Mouse (Mus musculus): Measurements from ENCODE around the gene St7. TPM values are rescaled to one million over a fixed set of nuclear protein-coding genes. Genes with fewer than 3 reads are reported as not detected.

Gene St7
- total RNA-seq, 2 experiments from 2014 or later: 48.6 to 75.0 TPM

DNA sequence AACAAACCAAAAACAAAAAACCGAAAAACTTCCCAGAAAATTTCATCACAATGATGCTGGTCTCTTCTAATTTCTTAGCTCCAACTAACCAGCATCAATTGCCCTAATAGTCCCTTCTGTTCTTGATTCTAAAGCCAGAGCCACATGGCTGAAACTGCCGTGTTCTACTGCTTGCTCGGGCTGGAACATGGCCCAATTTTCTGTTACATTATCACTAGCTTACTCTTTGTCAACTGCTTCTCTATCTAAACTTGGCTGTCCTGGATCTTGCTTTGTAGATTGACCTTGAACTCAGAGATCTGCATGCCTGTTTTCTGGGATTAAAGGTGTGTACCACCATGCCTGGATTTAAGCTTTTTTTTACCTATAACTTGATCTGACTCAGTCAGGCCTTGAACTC is 13.2 kb downstream of the St7 start:
- ATAC-seq (replicated peaks; ENCODE audit: low FRiP score, poor library complexity, severe bottlenecking): no peak

DNA sequence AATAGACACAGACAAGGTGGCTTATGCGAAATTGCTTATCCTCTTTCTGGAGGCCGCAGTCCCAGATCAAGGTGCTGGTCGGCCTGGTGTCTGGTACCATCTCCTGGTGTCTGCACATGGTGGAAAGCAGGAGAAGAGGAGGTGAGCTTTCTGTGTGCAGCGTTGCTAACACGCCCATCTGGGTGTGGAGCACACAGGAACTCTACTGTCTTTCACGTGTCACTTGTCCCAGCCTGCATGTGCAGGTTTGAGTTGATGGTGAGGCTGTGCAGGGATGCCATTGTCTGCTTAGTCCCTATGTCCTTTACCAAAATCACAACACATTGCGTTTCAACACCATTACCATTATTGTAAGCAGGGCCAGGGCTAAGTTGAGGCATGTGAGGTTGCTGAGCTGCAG is 26.2 kb downstream of the St7 start:
- no peak for ATAC-seq (replicated peaks; ENCODE audit: low FRiP score, poor library complexity, severe bottlenecking)

DNA sequence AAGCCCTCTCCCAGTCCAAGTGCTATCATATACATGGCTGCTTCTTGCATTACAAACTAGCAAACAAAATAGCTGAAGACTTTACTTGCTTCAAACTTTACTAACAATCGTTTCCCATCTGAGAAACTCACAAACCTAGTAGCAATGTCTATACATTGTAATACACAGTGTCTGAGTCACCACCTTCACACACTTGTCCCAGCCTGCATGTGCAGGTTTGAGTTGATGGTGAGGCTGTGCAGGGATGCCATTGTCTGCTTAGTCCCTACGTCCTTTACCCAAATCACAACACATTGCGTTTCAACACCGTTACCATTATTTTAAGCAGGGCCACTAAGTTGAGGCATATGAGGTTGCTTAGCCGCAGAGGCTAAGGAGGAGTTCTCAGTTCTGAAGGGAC is 26.7 kb downstream of the St7 start:
- no peak for ATAC-seq (replicated peaks; ENCODE audit: low FRiP score, poor library complexity, severe bottlenecking)

DNA sequence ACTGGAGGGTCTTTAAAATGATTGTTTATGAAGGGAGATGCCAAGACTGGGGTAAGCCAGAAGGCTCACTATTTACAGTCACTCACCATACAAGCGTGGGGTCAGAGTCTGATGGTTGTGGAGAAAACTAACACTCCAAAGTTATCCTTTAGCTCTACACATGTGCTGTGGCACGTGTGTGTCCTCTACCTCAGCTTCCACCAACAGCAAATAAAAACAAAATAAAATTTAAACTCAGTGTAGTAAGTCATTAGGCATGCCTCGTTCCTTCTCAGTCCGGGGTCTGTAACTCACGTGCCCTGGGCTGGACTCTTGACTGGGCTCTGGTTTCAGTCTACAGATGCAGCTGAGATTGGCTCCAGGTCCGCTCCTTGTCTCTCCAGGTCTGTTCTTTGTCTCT is 27.3 kb downstream of the St7 start:
- no peak for ATAC-seq (replicated peaks; ENCODE audit: low FRiP score, poor library complexity, severe bottlenecking)

DNA sequence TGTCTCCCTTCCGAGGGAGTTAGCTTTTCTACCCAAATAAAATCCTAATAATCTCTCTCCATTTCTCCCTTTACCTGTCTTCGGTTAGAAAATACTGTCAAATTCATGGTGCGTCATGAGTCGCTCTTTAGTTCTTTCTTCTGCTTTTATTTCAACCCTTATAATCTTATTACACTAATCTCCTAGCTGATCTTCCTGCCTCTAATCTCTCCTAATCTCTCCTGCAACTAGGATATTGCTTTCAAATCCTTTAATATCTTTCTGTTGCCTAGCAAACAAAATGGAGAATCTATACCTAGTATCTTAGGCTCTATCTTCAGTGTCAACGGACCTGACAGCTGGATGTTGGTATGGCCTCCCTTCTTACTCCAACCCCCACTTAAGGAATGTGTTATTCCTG is 29.0 kb downstream of the St7 start:
- no peak for ATAC-seq (replicated peaks; ENCODE audit: low FRiP score, poor library complexity, severe bottlenecking)

DNA sequence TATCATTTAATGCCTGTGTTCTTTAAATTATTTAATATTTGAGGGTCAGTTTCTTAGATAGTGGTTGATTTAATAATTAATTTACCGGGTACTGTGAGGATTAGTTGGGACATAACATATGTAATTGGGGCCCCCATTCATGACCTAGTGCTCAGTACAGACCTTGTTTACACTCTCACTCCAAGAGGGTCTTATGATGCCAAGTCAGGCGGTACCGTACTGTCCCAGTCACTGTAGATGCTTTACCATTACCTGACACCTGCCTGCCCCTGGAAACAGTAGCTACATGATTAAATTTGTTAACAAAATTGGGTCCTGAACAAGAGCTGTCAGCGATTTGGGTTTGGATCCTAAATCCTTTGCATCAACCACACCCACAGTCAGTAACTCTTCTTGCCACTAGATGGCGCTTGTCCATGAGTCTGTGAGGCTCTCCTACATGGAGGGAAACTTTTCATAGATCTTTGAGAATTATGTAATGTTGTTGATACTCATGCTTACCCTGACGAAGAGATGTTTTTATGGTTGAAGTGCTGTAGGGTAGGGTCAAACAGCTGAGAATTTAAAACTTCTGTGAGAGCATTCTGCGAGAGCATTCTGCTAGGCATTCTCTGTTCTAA is 33.2 kb downstream of the St7 start:
- ATAC-seq (replicated peaks; ENCODE audit: low FRiP score, poor library complexity, severe bottlenecking): peak; percentile 87

DNA sequence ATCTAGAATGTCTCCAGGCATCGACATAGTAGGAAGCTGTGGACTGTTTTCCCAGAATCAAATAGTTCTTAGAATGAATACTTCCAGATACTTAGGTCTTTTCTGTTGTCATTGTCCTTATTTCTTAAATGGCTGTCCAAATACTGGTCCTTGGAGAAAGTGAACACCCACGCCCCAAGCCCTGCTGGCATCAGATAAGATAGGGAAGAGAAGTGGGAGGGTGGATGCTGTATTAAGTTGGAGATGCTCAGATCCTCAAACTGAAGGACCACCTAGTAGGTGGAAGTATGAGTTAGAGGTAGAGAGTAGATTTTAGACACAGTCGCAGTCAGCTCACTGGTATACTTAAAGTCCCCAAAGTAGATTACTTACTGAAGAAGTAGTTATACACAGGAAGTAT is 34.5 kb downstream of the St7 start:
- ATAC-seq (replicated peaks; ENCODE audit: low FRiP score, poor library complexity, severe bottlenecking): peak; percentile 52; the same call in 1 of the 2 replicates

DNA sequence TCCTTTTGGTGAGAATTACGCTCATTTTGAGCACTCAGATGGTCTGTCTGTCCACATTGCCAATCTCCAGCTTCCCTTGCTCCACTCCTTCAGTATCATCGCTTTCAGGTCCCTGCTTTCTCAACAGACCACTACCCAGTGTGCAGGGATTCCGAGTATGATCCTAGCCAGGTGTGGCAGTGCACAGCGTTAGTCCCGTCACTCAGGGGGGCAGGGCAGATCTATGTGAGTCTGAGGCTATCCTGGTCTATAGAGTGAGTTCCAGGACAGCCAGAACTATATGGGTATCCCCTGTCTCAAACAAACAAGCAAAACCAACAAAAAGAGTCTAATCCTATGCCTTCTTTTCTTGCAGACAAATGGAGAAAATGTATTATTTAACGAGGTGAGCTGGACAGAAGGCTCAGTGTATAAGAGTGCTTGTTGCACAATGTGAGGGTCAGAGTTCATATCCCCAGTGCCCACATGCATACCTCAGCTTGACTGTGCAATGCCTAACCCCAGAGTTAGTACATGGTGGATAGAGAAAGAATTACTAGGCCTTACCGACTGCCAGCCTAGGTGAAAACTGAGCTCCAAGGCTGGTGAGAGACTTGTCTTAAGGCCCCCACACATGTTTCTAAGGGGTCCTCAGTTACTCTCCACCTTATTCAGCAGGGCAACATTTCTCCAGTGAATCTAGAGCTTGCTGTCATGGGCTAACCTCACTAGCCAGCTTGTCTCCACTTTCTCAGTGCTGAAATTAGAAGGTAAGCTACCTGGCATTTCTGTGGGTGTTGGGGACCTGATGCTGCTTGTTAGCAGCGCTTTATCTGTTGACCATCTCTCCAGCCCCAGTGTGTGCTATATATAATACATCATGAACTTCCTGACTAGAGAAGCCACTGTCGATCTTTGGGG is 35.4 kb downstream of the St7 start:
- no peak for ATAC-seq (replicated peaks; ENCODE audit: low FRiP score, poor library complexity, severe bottlenecking)

DNA sequence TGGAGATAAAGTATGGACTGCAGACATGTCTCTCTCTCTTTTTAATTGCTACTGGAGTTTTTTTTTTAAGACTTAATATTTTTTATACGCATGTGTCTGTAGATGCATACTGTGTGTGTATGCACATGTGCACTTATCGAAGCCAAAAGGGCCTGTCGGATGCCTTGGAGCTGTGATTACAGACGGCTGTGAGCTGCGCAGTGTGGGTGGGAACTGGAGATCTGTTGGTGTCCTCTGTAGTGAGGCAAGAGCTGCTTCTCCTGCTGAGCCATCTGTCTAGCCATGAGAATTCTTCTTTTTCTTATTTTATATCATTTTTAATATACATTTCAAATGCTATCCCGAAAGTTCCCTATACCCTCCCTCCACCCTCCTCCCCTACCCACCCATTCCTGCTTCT is 37.4 kb downstream of the St7 start:
- no peak for ATAC-seq (replicated peaks; ENCODE audit: low FRiP score, poor library complexity, severe bottlenecking)

DNA sequence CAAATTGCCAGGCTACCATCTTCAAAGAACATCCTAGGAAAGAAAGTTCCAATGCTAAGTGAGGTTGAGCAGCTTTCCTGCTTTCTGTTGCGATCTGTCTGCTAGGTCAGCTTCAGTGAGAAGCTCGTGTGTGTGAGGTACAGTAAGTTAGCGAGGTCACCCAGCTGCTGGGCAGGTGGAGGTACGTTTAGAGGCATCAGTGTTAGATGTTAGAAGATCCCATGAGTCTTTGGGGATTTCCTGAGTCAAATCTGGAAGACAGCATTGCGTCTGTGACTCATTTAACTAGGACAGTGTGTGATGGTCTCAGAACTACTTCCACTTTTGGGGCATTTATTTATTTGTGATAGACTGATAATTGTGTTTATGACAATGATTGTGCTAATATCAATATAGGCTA is 39.0 kb downstream of the St7 start:
- no peak for ATAC-seq (replicated peaks; ENCODE audit: low FRiP score, poor library complexity, severe bottlenecking)

DNA sequence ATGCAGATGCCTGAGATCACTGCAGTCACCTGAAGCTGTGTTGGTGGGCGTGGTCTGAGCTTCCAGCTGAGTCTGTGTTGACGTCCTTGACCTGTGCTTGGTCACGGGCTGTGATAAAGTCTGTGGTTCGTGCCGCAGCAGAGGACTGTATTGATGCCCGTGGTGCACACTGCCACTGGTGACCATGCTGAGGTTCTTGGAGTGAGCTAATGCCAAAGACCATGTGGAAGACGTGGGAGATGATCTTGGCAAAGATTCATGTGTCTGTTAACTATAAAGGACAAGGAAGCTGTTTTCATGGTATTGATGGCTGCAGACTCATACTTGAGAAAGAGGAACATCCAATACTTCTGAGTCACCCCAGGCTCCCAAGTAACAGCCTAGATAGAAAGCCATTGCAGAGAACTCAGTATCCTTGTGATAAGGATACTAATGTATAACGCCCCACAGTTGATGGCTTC is 41.2 kb downstream of the St7 start:
- peak; percentile 89 for ATAC-seq (replicated peaks; ENCODE audit: low FRiP score, poor library complexity, severe bottlenecking)

DNA sequence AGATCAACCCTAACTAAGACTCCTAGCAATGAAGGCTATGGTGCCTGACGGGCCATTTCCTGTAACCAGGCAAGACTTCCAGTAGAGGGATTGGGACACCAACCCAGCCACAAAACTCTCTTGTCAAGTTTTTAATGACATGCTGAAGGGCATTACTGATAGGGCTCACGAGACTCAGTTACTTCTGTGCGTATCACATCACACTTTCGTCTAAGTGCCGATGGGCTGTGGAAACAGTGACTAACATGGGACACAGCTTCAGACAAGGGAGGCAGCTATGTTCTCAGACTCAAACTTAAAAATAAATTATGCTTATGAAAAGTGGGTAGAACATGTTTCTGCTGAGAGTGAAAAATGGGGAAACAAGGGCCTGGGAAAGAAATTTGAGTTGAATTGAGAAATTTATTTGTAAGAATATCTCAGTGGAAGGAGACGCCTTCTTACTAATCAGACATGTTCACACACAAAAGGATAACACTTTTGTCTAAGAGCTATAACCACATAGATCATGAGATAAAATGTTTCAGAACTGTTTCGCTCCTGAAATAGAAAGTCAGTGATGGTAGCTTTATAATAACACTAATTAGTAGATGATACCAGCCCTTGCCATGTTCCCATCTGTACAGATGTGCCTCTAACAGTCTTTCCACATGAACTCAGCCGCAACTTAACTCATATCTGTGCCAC is 44.7 kb downstream of the St7 start:
- ATAC-seq (replicated peaks; ENCODE audit: low FRiP score, poor library complexity, severe bottlenecking): no peak

DNA sequence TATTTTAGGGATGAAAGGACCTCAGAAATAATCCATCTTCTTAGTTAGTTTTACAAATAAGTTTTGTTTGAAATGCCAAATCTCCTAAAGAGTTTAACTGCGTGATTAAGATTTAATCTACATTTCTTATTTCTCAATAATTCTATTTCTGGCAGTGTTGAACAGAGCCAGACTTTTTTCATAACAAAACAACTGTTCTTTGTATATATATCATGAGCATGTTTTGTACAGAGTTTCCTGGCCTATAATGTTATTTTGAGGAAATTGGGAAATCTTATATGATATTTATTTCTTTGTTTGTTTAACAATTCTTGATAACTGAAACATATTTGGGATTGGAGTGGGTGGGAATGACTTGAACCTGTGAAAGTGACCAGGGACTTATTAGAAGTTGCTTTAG is 47.4 kb downstream of the St7 start:
- ATAC-seq (replicated peaks; ENCODE audit: low FRiP score, poor library complexity, severe bottlenecking): no peak

DNA sequence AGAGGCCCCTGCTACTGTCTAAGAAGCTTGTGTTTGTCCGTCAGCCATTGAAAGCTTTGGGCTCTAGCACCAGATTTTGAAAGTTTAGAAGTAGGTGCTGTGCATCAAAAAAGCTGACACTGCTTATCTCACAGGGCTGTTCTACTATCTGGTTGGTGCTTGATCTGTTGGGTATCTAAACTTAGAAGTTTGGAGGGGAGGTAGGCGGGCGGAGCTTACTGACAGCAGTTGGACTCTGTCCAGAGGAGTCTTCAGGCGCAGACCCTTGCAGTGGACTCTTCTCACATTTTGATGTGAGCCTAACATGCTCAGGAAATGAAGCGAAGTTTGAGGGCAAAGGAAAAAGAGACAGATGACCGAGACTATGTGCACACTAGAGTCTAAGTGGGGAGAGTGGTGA is 48.9 kb downstream of the St7 start:
- ATAC-seq (replicated peaks; ENCODE audit: low FRiP score, poor library complexity, severe bottlenecking): 0 out of 2 replicates have a peak, but pooled peaks have one; percentile 25

DNA sequence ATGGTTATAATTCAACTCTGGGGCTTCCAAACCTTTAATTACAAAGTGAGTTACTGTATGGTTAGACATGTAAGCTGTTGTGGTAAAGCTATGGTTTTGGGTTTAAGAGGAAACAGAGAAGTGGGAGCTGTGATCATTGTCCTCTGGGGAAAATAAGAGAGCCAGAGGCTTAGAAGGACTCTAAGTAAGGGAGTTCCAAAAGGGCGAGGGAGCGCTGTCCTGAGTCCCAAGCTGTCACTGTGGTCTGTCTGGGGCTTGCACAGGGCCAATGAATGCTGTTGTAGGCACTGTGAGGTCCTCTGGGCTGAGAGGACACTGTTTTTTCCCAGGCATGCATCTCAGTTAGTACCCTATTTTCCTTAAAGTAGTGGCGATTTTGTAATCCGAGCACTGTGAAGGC is 49.5 kb downstream of the St7 start:
- 0 out of 2 replicates have a peak, but pooled peaks have one; percentile 25 for ATAC-seq (replicated peaks; ENCODE audit: low FRiP score, poor library complexity, severe bottlenecking)

DNA sequence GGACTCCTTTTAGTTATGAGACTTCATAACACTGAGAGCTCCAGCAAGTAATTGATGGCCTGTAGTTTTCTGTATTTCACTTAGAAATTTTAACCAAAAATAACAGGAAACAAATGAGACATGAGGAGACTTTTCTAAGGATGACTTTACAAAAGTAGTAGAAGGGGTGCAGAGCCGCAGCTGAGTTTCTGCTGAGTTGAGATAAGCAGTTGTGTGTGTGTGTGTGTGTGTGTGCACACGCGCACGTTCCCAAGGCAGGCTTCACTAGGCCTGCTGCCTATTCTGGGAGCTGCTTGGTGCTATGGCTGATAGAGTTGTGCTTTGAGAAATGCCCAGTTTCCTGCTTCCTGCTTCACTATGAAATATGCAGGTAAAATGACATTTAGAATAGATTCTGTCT is 50.6 kb downstream of the St7 start:
- peak; percentile 97 for ATAC-seq (replicated peaks; ENCODE audit: low FRiP score, poor library complexity, severe bottlenecking)

DNA sequence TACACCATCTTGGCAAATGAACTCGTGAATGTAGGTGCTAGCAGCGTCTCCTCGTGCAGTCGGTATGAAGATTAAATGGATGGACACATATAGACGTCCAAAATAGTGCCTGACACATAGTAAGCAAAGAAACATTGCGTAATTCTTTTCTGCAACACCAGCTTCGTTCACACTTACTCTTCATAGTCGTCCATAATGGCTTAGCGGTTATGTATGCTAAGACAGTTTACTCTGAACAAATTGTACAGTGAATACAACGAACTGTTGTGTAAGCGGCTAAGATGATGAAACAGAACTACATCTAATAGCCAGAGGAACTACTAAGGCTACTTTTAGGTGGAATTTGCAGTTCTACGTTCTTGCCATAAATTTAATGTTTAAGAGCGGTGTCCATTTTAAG is 55.0 kb downstream of the St7 start:
- ATAC-seq (replicated peaks; ENCODE audit: low FRiP score, poor library complexity, severe bottlenecking): no peak

DNA sequence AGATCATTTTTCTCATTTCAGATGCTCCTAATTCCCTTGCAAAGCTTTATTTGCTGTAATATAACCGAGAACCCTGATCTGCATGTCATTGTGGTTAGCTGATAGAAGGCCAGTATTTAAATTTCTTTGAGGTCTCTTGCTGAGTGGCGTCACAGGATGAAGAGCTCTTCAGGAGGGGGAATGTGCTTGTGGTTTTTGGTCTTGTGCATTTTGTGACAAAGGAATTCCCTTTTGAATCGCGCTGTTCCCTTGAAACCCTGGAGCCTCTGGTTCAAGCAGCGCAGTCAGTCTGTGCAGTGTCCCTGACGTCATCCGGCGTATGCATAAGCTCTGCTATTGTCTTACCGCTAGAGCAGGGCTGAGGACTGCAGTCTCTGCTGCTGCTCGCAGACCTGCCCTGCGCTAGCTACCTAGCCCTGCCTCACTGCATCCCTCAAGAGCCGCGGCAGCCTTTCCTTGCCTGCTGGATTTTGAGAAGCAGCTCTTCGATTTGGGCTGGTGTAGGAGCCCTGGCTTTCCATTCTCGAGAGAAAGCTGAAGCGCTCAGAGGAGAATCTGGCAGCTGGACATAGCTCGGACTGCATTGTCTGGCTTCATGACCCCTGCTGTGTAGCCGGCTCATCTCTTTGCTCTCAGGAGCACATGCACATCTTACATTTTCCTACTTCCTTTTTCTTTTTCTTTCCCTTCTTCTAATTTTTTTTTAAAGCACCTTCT is 56.3 kb downstream of the St7 start:
- peak; percentile 91 for ATAC-seq (replicated peaks; ENCODE audit: low FRiP score, poor library complexity, severe bottlenecking)

DNA sequence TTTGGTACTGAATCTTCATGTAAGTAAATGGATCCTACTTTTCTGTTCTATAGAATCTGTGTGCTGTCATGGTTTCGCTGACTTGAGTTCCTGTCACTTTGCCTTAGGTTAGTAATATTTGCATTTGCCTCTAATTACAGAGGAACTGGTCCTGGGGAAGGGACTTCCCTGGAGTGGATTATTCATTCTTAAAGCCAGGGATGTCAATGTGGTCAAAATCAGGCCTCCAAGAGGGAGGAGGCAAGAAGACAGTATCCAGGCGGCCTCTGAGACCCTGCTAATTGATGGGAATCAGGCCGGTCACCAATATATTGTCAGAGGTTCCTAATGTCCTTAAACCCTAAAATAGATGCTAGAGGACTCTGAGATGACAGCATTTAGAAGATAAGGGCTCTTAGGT is 56.9 kb downstream of the St7 start:
- ATAC-seq (replicated peaks; ENCODE audit: low FRiP score, poor library complexity, severe bottlenecking): peak; percentile 9; the same call in 1 of the 2 replicates

DNA sequence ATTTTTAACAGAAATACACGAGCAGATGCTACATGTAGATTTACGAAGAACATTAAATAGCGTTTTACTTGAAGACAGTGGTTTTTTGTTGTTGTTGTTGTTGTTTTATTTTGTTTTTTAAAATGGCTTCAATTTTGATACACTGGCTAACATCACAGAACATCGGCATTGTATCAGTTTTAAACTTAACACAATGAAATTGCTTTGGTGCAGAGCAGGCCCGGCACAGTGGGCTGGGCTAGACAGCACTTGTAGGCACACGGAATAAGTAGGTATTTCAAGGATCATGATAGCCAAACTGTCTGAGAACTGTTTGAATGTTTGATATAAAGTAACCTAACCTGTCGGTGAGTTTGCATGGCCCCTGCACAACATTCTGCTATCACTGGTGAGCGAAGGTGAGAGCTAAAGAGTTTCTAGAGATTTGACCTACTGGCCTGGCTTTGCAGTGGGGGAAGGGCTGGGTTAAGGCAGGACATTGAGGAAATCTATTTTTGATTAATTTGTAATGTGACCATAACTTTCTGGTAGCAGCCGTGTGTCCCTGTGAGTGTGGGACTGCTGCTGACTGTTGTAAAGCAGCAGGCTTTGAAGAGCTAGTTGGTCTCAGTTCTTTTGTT is 57.4 kb downstream of the St7 start:
- ATAC-seq (replicated peaks; ENCODE audit: low FRiP score, poor library complexity, severe bottlenecking): peak; percentile 16; the same call in 1 of the 2 replicates

All from erythroid progenitor cell, adult 5-6 weeks (primary cell).